Mouse (Mus musculus): ENCODE results near the gene Lhx1. TPM values are rescaled to one million over a fixed set of nuclear protein-coding genes. Genes with fewer than 3 reads are reported as not detected.

Gene Lhx1
- not detected for total RNA-seq (2021)
- long read RNA-seq, experiment 1 = 0 reads
- long read RNA-seq, experiment 2 = 0 reads

- DNase-seq = no peak
Observed at GRCm38 (mm10) chr11:84525421-84526274, at the start of gene Lhx1. Lhx1 (minus strand) TSS chr11:84525535.

DNA sequence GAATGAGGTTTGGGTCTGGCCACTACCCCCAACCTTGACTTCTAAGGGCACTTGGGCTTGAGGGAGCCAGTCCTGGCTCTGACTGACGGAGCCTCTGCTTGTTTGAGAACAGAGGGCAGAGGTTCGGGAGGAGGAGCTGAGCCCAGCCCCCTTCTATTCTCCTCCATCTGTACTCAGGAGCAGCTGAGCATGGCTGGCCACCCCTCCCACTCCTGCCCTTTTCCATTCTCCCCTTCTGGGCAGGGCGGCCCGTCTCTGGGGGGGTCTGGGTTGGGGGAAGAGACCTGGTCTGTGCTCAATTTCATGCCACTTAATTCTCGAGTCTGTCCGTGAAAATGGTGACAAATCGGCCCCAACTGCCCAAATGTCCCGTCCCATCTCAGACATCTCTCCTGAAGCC is 49.5 kb upstream of the Lhx1 start:
- no peak for DNase-seq

DNA sequence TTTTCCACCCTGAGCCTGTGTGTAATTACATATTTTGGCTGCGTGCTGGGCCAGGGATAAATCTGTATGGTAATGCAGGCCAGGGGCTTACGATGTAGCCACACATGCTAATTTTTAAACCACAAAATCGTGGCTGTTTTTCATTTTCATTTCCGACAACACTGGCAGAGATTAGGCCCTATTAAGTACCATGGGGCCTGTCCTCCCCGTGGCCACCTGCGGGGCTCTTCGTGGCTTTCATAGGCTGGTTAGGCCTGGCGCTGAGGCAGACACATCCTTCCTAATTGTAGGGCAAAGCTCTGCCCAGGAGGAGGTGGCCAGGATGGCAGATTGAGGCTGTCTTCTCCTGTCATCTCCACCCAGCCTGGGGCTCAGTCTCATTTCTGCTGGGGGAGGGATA is 48.3 kb upstream of the Lhx1 start:
- no peak for DNase-seq

- DNase-seq = no peak
Observed at GRCm38 (mm10) chr11:84570812-84571211, 45.5 kb upstream of the Lhx1 start.

GRCm38 (mm10) chr11:84570392-84570791 is 45.1 kb upstream of the Lhx1 start:
- DNase-seq = no peak

- DNase-seq = no peak
Observed at GRCm38 (mm10) chr11:84569052-84569751, 43.9 kb upstream of the Lhx1 start.

GRCm38 (mm10) chr11:84568482-84568881 is 43.1 kb upstream of the Lhx1 start:
- DNase-seq = no peak

DNA sequence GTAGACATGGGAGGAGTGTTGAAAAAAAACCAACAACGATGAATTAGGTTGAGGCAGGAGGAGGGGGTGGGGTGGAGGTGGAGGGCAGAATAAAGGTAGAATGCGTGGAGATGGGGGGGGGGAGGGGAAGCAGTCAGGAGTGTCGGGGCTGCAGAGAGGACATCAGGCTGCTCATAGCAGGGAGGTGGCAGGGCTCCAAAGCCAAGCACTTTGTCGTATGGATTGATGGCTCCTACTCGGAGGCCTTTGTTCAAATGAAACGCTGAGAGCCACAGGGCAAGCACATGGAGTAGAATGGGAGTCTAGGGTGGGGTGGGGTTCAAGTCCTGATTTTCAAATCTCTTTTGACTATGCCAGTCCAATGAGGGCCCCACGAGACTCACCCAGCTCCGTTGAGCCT is 41.4 kb upstream of the Lhx1 start:
- DNase-seq = no peak

- no peak for DNase-seq
Observed at GRCm38 (mm10) chr11:84565224-84565623, 39.9 kb upstream of the Lhx1 start.

DNA sequence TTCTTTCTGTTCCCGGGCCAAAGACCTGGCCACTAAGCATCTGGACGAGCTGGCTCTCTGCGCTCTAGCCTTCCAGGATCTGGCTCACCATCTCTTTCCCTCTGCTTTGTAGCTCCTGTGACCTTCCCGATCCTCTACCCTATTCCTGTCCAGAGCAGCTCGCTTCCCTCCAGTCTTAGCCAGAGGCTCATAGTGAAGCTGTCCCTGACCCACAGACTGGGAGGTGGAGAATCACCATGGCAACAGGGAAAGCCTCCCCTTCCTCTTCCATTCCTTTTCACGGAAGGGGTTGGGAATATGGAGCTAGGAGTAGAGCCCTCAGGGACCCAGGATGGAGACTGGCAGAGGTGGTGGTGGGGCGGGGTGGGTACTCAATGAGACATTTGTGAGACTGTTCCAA is 38.0 kb upstream of the Lhx1 start:
- DNase-seq = no peak

GRCm38 (mm10) chr11:84562758-84563347 is 37.5 kb upstream of the Lhx1 start:
- no peak for DNase-seq

DNA sequence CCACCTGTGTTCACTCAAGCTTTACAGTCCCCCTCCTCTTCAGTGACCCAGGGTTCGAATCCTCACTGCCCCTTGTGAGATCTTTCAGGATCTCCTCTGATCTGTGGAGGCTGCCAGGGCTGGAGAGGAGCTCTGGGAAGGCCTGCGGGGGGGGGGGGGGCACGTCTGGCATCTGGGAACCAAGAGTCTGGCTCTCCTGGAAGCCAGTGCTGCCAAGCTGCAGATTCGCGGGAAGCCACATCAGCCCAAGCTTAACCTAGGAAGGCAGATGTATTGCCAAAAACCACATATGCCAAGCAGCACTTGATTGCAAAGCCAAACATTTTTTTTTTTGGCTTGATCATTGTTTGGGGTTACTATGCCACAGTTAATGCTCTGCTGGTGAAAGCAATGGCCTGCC is 36.2 kb upstream of the Lhx1 start:
- no peak for DNase-seq

DNA sequence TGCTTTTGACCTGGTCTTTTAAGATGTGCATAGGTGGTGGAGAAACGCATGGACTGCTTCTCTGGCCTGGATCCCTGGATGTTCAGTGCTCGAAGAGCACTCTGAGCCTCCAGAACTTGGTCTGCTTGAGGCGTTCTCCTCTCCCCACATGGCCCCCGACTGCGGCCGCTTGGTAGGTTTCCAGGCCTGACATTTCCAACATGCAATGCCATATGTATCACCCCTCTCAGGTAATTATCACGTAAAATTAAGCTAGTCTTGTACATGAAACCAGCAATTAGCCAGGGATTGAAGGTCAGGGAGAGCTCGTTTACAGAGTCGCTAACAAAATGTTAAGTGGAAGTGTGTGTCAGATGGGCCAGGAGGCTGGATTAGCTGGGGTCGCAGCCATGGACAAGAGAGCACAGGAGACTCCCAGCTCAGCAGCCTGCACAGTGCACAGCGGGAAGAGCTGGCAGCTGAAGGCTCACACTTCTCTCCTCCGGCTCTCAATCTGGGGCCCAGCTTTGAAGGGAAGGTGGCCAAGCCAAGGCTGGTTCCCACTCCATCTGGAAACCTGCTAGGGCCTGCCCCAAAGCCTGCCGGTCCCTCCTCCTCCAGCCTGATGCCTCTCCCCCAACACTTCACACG is 28.6 kb upstream of the Lhx1 start:
- DNase-seq = no peak

DNA sequence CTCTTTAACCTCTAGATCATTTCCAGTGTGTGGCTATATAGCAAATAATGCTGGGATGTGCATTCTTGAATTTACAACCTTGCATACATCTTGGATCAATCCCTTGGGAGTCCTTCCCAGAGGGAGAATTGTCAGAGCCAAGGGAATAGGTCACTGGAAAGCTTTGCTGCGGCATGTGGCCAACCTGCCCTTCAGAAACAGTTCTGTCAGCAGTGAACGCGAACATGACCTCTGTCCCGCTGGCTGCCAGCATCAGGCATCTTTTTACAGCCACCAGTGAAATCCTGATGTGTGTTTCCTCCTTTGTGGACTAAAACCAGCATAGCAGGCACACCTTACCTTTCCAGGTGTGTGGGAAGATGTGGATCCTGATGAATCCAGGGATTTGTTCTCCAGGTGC is 26.0 kb upstream of the Lhx1 start:
- no peak for DNase-seq

GRCm38 (mm10) chr11:84549258-84549791 is 24.0 kb upstream of the Lhx1 start:
- no peak for DNase-seq

- no peak for DNase-seq
Observed at GRCm38 (mm10) chr11:84548293-84548692, 23.0 kb upstream of the Lhx1 start.

GRCm38 (mm10) chr11:84539981-84540380 is 14.6 kb upstream of the Lhx1 start:
- DNase-seq = no peak

DNA sequence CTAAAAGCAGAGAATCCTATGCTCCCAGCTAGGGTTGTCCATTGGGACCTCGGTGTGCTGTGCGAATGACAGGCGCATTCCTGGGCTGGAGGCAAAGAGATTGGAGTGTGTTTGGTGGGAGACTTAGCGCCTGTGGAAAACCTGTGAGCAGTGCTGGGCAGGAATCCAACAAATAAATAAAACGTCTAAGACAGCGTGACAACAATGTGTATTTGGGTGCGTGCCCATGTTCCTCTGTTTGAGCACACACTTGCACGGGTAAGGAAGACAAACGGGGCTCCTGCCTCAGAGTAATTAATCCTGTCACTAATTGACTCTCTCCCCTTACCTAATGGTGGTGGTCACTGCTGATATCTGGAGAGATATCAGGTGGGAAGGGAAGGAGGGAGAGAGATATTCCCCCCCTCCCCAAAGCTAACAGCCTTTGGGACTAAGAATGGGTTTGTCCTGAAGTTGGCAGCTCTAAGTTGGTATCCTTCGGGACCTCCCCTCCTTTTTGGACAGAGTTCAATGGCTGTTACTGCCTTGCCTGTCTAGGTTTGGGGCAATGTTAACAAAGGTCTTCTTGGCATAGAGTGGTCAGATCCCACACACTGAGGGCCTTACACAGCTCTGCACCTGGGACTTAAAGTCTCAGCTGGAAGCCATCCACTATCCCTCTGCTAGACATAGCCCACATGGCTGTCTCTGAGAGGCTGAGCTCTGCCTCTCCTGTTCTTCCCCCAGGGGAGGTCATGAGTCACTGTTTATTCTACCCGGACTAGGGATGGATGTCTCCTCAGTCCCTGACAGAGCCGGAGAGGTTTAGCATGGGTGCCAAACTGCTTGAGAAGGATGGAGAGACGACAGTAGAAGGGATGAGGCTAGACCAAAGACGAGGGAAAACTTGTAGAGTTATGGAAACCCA is 4.7 kb upstream of the Lhx1 start:
- DNase-seq = no peak

GRCm38 (mm10) chr11:84529143-84529755 is 3.9 kb upstream of the Lhx1 start:
- DNase-seq = no peak

DNA sequence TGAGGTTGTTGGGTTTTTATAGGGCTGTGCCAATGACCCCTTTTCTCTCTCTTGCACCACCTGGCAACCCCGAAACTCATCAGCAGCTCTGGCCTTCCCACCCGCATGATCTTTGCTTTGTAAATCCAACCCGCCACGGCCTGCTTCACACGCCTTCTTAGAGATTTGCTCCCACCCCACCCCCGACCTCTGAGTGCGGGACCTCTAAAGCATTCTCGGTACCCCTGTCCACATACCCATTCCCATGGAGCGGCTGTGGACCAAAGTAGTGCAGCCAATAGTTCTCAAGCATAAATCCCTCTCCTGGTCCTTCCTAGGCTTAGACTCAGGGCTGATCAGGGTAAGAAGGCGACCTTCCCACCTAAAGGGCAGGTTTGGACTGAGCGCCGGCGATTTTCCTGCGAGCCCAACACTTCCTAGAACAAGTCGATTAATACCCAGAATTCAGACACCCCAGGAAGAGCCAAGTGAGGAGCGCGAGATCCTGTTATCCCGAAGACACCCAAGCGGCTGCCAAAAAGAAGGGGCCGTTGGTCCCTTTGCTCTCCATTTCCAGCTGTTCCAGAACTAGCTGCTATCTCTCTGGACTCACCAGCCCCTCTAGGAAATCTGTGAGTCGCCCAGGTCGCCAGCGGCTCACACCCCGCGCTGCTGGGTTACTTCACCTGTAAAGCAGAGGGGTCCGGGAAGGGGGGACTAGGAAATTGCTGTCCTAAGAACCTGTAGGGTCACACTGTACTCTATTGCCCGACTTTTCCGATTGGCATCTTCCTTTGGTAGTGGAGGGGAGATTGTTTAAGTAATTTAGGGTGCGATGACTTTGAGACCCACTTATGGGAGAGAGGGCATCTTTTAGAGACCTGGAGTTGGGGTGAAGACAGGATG is 1.9 kb upstream of the Lhx1 start:
- DNase-seq = no peak
